Mouse (Mus musculus): ENCODE data around the gene Jazf1.

DNA sequence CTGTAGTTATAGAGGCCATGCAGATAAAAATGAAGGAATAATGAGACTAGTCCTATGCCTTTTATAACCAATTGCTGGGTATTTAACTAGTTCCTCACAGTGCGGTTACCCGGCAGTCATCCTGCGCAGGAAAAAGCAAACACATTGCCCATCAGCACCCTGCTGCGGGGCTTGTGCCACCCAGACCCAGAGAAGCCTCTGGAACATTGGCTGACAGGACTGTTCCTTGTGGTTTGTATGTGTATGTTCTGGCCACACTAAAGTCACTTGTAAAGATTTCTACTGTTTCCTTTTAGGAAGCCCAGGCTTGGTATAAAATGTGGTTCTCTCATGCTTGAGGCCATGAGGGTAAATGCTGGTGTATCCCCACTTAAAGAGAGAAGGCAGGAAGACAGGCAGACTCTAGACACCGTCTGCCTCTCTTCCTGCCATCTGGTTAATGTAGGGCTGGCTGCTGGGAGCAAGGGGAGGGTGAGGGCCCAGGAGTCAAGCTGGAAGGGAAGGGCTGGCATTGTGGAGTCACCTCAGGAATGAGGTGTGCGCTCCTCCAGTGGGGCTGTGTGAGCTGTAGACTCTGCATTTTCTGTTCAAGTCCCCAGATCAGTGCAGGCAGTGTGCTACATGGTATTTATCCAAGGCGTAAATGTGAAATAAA, 116.4 kb downstream of the Jazf1 start:
- no peak for TF ChIP-seq POLR2A (IDR thresholded peaks at IDR 0.05; ENCODE audit: low read depth, low read length)
- TF ChIP-seq CTCF (IDR thresholded peaks at IDR 0.05; ENCODE audit: extremely low read depth, insufficient read depth, insufficient read length, insufficient replicate concordance) = no peak

All from spleen, adult 2 months (tissue).